Mouse (Mus musculus): ENCODE measurements around the gene Ccng1. TPM values are rescaled to one million over a fixed set of nuclear protein-coding genes. Genes with fewer than 3 reads are reported as not detected.
"Not testable (repeated sequence)": the region's sequence is repeated elsewhere in the genome, so short reads cannot be mapped to it uniquely, and the experiment has no call there.

Ccng1 gene
- polyA plus RNA-seq, 1 experiment from 2014 or later = 35.5 TPM

DNA sequence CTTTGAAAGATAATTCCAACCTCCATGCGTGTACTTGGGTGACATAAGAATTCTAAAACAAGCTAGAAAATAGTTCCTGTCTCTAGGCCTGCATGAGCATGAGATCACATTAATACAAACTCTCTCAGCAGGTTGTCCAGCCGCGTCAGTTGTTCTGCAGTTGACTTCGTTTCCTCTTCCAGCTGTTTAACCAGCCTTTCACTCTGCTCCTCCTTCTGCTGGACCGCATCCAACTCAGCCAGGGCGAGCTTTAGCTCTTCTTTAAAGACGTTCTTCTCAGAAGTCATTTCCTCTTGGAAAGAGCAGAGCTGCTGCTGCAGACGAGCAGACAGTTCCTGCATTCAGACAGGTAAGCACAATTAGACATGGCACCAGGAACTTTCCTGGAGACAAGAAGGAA, 41.3 kb downstream of the Ccng1 start:
- no peaks in the 10 kb centered on the region for H3K4me1 ChIP-seq
- H3K27me3 ChIP-seq = no peaks in the 10 kb centered on the region
- WGBS = 83% methylated on average over 8 of the region's 8 CpGs
- H3K9ac ChIP-seq = no peak overlapping the region
- no peak overlapping the region for H3K27ac ChIP-seq
- no peak for ATAC-seq (ENCODE audit: low FRiP score, low read depth)
- H3K9me3 ChIP-seq = no peaks in the 10 kb centered on the region
- H3K4me2 ChIP-seq (replicated peaks) = no peak overlapping the region
- H3K36me3 ChIP-seq = peaks cover 84% of the 10 kb centered on the region
- no peak overlapping the region for H3K4me3 ChIP-seq

DNA sequence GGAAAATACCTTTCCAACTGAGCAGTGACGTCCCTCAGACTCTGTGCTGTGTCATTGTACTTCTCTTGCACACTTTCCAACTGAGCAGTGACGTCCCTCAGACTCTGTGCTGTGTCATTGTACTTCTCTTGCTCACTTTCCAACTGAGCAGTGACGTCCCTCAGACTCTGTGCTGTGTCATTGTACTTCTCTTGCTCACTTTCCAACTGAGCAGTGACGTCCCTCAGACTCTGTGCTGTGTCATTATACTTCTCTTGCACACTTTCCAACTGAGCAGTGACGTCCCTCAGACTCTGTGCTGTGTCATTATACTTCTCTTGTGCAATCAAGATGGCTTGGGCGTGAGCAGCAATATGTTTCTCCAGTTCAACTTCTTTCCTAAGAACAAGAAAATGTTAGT, 45.2 kb downstream of the Ccng1 start:
- H3K4me1 ChIP-seq; H3K27ac ChIP-seq; ATAC-seq (ENCODE audit: low FRiP score, low read depth); H3K9me3 ChIP-seq; H3K9ac ChIP-seq; H3K27me3 ChIP-seq; H3K4me3 ChIP-seq; H3K4me2 ChIP-seq (replicated peaks): not testable (repeated sequence)
- peaks cover 79% of the 10 kb centered on the region for H3K36me3 ChIP-seq
- WGBS = 90% methylated on average over 6 of the region's 6 CpGs

Other genes with a start within 250 kb of the Ccng1 start
- gene Mat2b, start 60.1 kb downstream of the Ccng1 start, polyA plus RNA-seq (2015; fragmentation: Nextera tagmentation; extraction: Ambion mirVana) = 117 and 118 TPM in 2 replicates
- gene Hmmr, start 21.9 kb downstream of the Ccng1 start, polyA plus RNA-seq (2015; fragmentation: Nextera tagmentation; extraction: Ambion mirVana) = 43.7 and 45.7 TPM in 2 replicates
- 168 and 186 TPM in 2 replicates for gene Nudcd2, start 21.6 kb downstream of the Ccng1 start, polyA plus RNA-seq (2015; fragmentation: Nextera tagmentation; extraction: Ambion mirVana)

Measured in limb, embryonic 13.5 days (tissue).